Mouse (Mus musculus): ENCODE results near the gene Hoxc5.

GRCm38 (mm10) chr15:102999183-102999831 is 32.1 kb downstream of the Hoxc5 start:
- TF ChIP-seq CTCF (IDR thresholded peaks at IDR 0.05; ENCODE audit: borderline replicate concordance, extremely low read depth, insufficient read depth, insufficient read length) (no peak), POLR2A (IDR thresholded peaks at IDR 0.05; ENCODE audit: borderline replicate concordance, extremely low read depth, insufficient read depth, insufficient read length, poor library complexity, severe bottlenecking) (no peak)
